Mouse (Mus musculus): Measurements from ENCODE around the gene Dctn1. TPM values are rescaled to one million over a fixed set of nuclear protein-coding genes. Genes with fewer than 3 reads are reported as not detected.
A peak's percentile ranks its signal among the peaks of the same experiment; 100 is the strongest.

Dctn1 gene
- polyA plus RNA-seq, 1 experiment from 2014 or later, result 78.1 TPM

DNA sequence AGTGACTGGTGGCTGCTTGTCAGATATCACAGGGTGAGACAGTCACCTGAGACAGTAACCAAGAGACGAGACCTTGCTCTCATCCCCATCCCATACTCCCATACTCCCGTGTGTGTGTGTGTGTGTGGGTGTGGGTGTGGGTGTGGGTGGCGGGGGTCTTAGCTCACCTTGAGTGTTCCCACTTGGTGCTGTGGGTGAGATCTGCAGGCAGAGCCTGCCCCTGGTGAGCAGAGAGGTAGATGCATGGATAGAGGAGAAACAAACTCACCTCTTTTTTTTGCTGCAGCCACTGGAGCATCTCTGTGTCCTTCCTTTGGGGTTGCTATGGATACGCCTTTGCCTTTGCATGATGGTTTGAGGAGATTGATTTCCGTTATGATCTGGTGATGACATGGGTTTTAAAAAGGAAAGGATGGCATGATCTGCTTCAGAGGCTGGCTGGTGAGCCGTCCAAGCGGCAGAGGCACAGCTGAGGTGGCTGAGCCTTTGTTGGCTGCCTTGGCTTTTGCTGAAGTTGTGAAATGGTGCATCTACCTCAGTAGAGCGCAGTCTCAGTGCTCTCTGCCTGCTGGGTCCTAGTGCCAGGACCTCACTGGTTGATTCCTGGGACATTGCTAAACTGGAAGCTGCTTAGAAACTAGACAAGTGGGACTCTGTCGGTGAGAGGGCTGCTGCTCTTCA is 6.7 kb downstream of the Dctn1 start:
- 64% methylated on average over 9 of the region's 9 CpGs for WGBS
- Histone ChIP-seq H3K27ac (ENCODE audit: low read length) (no peak overlapping the region), H3K36me3 (ENCODE audit: control insufficient read depth, insufficient read depth) (0 out of 2 replicates have a peak, but pooled peaks cover under 1% of the 10 kb centered on the region), H3K9me3 (replicated peaks; ENCODE audit: control insufficient read depth, low read length) (no peaks in the 10 kb centered on the region), H3K4me1 (ENCODE audit: control insufficient read depth, insufficient read depth, low read length) (no peaks in the 10 kb centered on the region), H3K9ac (ENCODE audit: low read length) (no peak overlapping the region), H3K4me3 (ENCODE audit: low read length) (no peak overlapping the region), H3K27me3 (ENCODE audit: control insufficient read depth, insufficient read depth, low read length) (no peaks in the 10 kb centered on the region), H3K4me2 (ENCODE audit: low read depth, low read length) (no peak overlapping the region)
- ATAC-seq (replicated peaks; ENCODE audit: extremely low read depth, insufficient read depth, low FRiP score), result no peak

- WGBS, result 81% methylated on average over 8 of the region's 8 CpGs
- Histone ChIP-seq H3K9ac (ENCODE audit: low read length) (no peak overlapping the region), H3K27me3 (ENCODE audit: control insufficient read depth, insufficient read depth, low read length) (no peaks in the 10 kb centered on the region), H3K27ac (ENCODE audit: low read length) (no peak overlapping the region), H3K36me3 (ENCODE audit: control insufficient read depth, insufficient read depth) (0 out of 2 replicates have a peak, but pooled peaks cover 2% of the 10 kb centered on the region), H3K4me2 (ENCODE audit: low read depth, low read length) (no peak overlapping the region), H3K4me1 (ENCODE audit: control insufficient read depth, insufficient read depth, low read length) (peaks cover 10% of the 10 kb centered on the region), H3K9me3 (replicated peaks; ENCODE audit: control insufficient read depth, low read length) (no peaks in the 10 kb centered on the region), H3K4me3 (ENCODE audit: low read length) (no peak overlapping the region)
- no peak for ATAC-seq (replicated peaks; ENCODE audit: extremely low read depth, insufficient read depth, low FRiP score)
Measured at GRCm38 (mm10) chr6:83175996-83176395, 10.3 kb downstream of the Dctn1 start.

DNA sequence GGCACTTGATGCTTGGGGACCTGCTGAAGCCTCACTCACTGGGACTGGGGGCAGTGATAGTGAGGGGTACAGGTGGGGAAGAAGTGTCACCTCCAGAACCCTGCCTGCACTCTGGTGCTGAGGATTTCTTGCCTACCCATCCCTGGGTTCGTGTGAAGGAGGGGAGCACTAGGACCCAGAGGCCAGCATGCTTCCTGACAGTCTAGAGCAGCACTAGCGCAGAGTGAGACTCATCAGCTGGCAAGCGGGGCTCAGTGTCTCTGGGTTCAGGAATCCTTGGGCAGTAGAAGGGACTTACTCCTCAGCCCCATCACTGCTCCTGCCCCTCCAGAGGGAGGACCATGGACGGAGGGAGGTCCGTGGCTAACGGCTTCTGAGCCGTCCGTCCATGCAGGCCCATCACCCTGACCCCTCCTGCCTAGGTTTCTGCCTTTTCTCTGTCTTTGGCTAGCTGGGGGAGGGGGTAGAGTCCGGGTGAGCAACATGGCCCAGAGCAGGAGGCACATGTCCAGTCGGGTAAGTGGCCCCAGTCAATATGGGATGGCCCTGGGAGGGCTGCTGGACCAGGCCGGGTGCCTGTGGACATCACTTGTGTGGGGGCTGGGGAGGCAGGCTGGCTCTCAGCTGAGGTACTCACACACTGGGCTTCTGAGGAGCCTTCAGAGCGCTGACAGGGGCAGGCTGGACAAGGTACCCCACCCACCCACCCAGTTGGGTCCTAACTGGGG is 13.8 kb downstream of the Dctn1 start:
- peak overlapping the region; percentile 42 for H3K4me3 ChIP-seq (ENCODE audit: low read length)
- H3K9me3 ChIP-seq (replicated peaks; ENCODE audit: control insufficient read depth, low read length), result no peaks in the 10 kb centered on the region
- peaks cover 10% of the 10 kb centered on the region for H3K4me1 ChIP-seq (ENCODE audit: control insufficient read depth, insufficient read depth, low read length)
- peak overlapping the region; percentile 67 for H3K9ac ChIP-seq (ENCODE audit: low read length)
- H3K27ac ChIP-seq (ENCODE audit: low read length), result no peak overlapping the region
- no peak for ATAC-seq (replicated peaks; ENCODE audit: extremely low read depth, insufficient read depth, low FRiP score)
- no peaks in the 10 kb centered on the region for H3K27me3 ChIP-seq (ENCODE audit: control insufficient read depth, insufficient read depth, low read length)
- WGBS, result 25% methylated on average over 12 of the region's 12 CpGs
- H3K36me3 ChIP-seq (ENCODE audit: control insufficient read depth, insufficient read depth), result peaks cover 14% of the 10 kb centered on the region
- H3K4me2 ChIP-seq (ENCODE audit: low read depth, low read length), result peak overlapping the region; percentile 65

DNA sequence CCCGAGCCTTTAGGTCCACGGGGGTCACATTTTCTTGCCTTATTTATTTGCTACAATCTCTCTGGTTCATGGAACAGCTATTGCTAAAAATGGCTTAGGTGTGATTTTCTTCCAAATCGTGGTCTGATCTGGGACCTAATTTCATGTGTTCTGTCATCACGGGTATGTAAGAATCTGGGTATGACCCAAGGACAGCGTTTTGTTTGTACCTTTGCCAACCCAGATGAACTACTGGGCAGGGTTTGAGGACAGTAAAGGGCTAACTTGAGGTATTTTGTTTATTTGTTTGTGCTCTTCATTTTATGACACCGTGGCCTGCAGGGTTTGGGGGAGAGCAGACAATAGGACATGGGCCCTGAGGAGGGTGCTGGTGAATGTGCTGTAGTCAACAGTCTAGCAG is 14.9 kb downstream of the Dctn1 start:
- WGBS, result 74% methylated on average over 6 of the region's 6 CpGs
- no peaks in the 10 kb centered on the region for H3K27me3 ChIP-seq (ENCODE audit: control insufficient read depth, insufficient read depth, low read length)
- no peak overlapping the region for H3K27ac ChIP-seq (ENCODE audit: low read length)
- peaks cover 14% of the 10 kb centered on the region for H3K4me1 ChIP-seq (ENCODE audit: control insufficient read depth, insufficient read depth, low read length)
- no peak overlapping the region for H3K4me3 ChIP-seq (ENCODE audit: low read length)
- ATAC-seq (replicated peaks; ENCODE audit: extremely low read depth, insufficient read depth, low FRiP score), result no peak
- H3K9me3 ChIP-seq (replicated peaks; ENCODE audit: control insufficient read depth, low read length), result no peaks in the 10 kb centered on the region
- no peak overlapping the region for H3K4me2 ChIP-seq (ENCODE audit: low read depth, low read length)
- no peak overlapping the region for H3K9ac ChIP-seq (ENCODE audit: low read length)
- H3K36me3 ChIP-seq (ENCODE audit: control insufficient read depth, insufficient read depth), result peaks cover 14% of the 10 kb centered on the region

GRCm38 (mm10) chr6:83184858-83185435 is 19.2 kb downstream of the Dctn1 start:
- no peaks in the 10 kb centered on the region for H3K27me3 ChIP-seq (ENCODE audit: control insufficient read depth, insufficient read depth, low read length)
- peaks cover 26% of the 10 kb centered on the region for H3K36me3 ChIP-seq (ENCODE audit: control insufficient read depth, insufficient read depth)
- no peak for ATAC-seq (replicated peaks; ENCODE audit: extremely low read depth, insufficient read depth, low FRiP score)
- no peak overlapping the region for H3K27ac ChIP-seq (ENCODE audit: low read length)
- no peak overlapping the region for H3K4me3 ChIP-seq (ENCODE audit: low read length)
- H3K9me3 ChIP-seq (replicated peaks; ENCODE audit: control insufficient read depth, low read length), result no peaks in the 10 kb centered on the region
- H3K9ac ChIP-seq (ENCODE audit: low read length), result no peak overlapping the region
- no peak overlapping the region for H3K4me2 ChIP-seq (ENCODE audit: low read depth, low read length)
- peaks cover 11% of the 10 kb centered on the region for H3K4me1 ChIP-seq (ENCODE audit: control insufficient read depth, insufficient read depth, low read length)
- 88% methylated on average over 3 of the region's 3 CpGs for WGBS

DNA sequence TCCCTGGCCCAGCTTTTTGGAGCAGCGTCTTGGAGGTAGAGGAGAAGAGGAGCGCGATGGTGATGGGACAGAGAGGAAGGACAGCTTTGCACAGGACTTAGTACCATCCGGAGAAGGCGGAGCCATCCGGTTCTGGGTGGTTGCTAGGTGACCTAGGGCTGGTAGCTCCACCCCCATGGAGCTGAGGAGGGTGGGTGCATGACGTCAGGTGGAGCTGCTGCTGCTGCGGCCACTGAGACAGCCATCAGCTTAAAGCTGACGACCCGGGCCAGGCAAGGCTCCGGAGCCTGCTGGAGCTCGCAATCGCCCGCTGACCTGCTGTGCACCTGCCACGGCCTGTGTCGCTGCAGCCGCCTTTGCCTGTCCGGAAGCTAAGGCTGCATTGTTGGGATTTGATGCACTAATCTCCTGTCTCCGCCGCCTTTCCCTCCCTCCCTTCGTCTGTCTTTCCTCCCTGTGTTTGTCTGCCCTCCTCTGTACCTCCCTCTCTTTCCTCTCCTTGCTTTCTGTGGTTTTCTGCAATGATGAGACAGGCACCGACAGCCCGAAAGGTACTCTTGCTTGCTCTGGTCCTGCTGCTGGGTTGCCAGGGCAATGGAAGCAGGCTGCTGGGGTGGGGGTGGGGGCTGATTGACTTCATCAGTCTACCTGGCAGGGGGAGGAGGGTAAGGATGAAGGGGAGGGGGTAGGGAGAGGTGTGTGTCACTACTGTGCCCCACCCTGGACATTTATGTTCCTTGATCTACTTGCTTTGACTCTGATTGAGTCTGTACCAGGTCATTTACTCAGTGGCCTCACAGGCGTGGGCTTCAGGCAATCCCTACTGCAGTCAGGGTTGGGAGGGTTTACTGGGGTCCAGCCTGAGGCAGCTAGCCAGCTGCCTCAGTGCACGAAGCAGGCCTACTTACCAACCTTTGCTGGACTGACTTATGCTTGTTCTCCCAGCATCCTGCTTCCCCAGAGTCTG is 20.5 kb downstream of the Dctn1 start:
- H3K9ac ChIP-seq (ENCODE audit: low read length), result no peak overlapping the region
- ATAC-seq (replicated peaks; ENCODE audit: extremely low read depth, insufficient read depth, low FRiP score), result peak; percentile 43; the same call in 1 of the 2 replicates
- H3K4me2 ChIP-seq (ENCODE audit: low read depth, low read length), result peak overlapping the region; percentile 31
- no peak overlapping the region for H3K27ac ChIP-seq (ENCODE audit: low read length)
- peaks cover 11% of the 10 kb centered on the region for H3K4me1 ChIP-seq (ENCODE audit: control insufficient read depth, insufficient read depth, low read length)
- H3K36me3 ChIP-seq (ENCODE audit: control insufficient read depth, insufficient read depth), result peaks cover 37% of the 10 kb centered on the region
- H3K27me3 ChIP-seq (ENCODE audit: control insufficient read depth, insufficient read depth, low read length), result no peaks in the 10 kb centered on the region
- WGBS, result 25% methylated on average over 25 of the region's 25 CpGs
- no peaks in the 10 kb centered on the region for H3K9me3 ChIP-seq (replicated peaks; ENCODE audit: control insufficient read depth, low read length)
- no peak overlapping the region for H3K4me3 ChIP-seq (ENCODE audit: low read length)

- H3K27me3 ChIP-seq (ENCODE audit: control insufficient read depth, insufficient read depth, low read length), result no peaks in the 10 kb centered on the region
- H3K4me2 ChIP-seq (ENCODE audit: low read depth, low read length), result no peak overlapping the region
- H3K4me3 ChIP-seq (ENCODE audit: low read length), result no peak overlapping the region
- H3K36me3 ChIP-seq (ENCODE audit: control insufficient read depth, insufficient read depth), result peaks cover 45% of the 10 kb centered on the region
- H3K27ac ChIP-seq (ENCODE audit: low read length), result no peak overlapping the region
- no peaks in the 10 kb centered on the region for H3K9me3 ChIP-seq (replicated peaks; ENCODE audit: control insufficient read depth, low read length)
- peaks cover 11% of the 10 kb centered on the region for H3K4me1 ChIP-seq (ENCODE audit: control insufficient read depth, insufficient read depth, low read length)
- H3K9ac ChIP-seq (ENCODE audit: low read length), result no peak overlapping the region
- ATAC-seq (replicated peaks; ENCODE audit: extremely low read depth, insufficient read depth, low FRiP score), result no peak
- 85% methylated on average over 2 of the region's 2 CpGs for WGBS
Measured at GRCm38 (mm10) chr6:83186946-83187345, 21.2 kb downstream of the Dctn1 start.

- Histone ChIP-seq H3K9me3 (replicated peaks; ENCODE audit: control insufficient read depth, low read length) (no peaks in the 10 kb centered on the region), H3K27me3 (ENCODE audit: control insufficient read depth, insufficient read depth, low read length) (no peaks in the 10 kb centered on the region), H3K27ac (ENCODE audit: low read length) (no peak overlapping the region), H3K36me3 (ENCODE audit: control insufficient read depth, insufficient read depth) (peaks cover 84% of the 10 kb centered on the region), H3K4me2 (ENCODE audit: low read depth, low read length) (no peak overlapping the region), H3K9ac (ENCODE audit: low read length) (no peak overlapping the region), H3K4me1 (ENCODE audit: control insufficient read depth, insufficient read depth, low read length) (peaks cover 10% of the 10 kb centered on the region), H3K4me3 (ENCODE audit: low read length) (no peak overlapping the region)
- no peak for ATAC-seq (replicated peaks; ENCODE audit: extremely low read depth, insufficient read depth, low FRiP score)
- 84% methylated on average over 7 of the region's 7 CpGs for WGBS
Measured at GRCm38 (mm10) chr6:83193571-83193970, 27.9 kb downstream of the Dctn1 start.
